Mouse (Mus musculus): ENCODE measurements at regions not wholly inside any gene's neighbourhood (a gene's known extent, or its start where the extent isn't known, plus 50 kb on each side); places are given as distances from the start of the nearest gene placed in this dataset.

DNA sequence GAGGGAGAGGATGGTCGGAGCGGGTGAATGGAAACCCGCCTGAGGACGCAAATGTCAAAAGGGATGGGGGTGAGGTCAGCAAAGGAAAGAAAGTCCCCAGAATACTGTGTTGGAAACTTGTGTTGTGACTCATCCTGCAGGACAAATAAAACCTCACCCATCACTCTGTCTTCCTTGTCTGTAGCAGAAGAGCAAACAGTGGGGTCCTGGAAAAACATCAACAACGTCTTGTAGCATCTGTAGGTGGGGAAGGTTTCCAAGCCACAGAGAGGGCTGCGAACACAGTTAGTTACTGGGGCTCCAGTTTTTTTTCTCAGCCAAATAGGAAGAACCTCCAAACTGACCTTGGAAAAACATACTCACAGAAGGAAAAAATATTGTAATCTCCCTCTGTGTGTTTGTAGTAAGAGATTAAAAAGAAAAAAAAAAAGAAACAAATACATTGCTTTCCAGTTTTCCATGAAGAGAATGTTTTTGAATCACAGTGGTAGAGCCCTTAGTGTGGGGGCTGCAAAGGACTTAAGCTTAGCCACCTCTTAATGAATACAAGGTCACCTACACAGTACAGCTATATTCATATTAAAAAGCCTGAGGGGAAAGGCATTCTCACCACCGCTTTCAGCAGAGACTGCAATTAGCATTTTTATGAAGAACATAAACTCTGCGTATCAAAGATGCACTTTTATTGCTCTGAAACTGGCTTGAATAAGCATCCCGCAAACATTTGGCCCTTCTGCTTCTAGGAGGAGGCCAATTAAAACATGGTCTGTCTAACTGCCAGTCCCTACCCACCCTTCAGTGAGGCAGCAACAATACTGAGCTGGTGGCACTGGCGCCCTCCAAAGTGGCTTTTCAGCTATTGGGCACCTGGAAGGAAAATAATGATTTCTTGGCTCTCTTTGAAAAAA lies 198.6 kb upstream of the Tprg start:
- DNase-seq (ENCODE audit: low read depth, low spot score), result no peak

DNA sequence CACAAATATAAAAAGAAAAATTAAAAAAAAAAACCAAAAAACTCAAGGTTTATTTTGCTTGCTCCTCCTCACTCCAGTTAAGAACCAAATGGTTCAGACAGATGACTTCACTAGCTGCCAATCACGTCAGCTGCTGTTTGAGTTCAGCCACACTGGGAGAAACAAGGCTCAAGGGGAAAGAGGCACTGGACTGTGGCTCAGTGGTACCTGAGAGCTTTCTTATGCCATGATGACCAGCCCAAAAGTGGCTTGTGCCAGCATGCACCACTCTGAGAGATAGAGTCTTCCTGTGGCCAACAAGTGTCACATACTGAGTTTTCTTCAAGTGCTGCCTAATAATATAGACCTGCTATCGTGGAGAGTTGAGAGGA lies 198.0 kb upstream of the Tprg start:
- no peak for DNase-seq (ENCODE audit: low read depth, low spot score)

DNA sequence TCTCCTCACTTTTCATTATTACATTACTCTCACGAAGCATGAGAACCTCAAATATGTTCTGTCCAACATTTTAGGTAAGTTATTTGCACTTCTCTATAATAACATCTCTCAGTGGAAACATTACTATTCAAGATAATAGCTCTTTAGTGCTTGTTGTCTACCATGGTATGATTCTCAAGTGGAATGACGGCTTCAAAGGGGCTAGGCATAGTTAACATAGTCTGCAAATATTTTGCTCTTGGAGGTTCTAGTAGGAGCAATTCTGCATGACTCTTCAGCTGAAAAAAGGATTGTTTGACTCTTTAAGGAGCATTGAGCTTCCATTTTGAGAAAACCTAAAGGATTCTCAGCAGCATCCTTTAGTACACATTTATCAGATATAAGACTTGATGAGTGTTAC lies 182.5 kb upstream of the Tprg start:
- DNase-seq (ENCODE audit: low read depth, low spot score), result no peak

GRCm38 (mm10) chr16:25104603-25105002 lies 182.0 kb upstream of the Tprg start:
- DNase-seq (ENCODE audit: low read depth, low spot score), result no peak

DNA sequence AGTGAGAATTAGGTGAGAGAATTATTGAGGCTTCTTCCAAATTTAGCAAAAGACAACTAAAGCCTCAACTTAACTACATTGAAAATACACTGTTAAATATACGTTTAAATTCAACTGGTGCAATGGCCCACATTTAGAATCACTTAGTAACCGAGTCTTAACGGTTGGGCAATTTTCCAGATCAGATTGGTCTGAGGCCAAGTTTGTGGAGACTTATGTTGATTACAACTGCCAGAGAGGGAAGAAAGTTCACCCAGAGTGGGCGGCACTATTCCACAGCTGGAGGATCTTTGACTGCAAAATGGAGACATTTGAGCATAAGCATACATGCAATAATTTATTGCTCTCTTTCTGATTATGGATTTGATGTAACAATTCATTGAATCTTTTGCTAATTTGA lies 146.5 kb upstream of the Tprg start:
- no peak for DNase-seq (ENCODE audit: low read depth, low spot score)

DNA sequence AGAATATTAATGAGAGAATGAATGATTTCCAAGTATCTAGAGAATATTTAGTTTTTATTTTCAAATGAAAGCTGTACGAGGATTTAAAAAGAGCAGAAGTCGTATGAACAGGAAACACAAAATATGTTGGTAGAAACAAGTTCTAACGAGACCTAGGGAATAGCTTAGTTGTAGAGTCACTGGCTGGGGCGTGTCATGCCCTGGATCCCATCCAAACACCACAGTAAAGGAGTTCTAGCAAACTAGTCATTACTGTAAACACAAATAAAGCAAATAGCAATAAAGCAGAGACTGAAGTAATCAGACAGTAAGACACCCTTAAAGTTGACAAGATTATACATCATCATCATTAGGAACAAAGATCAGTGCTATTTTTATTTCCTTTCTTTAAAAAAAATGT lies 139.1 kb upstream of the Tprg start:
- DNase-seq (ENCODE audit: low read depth, low spot score), result no peak

- DNase-seq (ENCODE audit: low read depth, low spot score), result no peak
Observed at GRCm38 (mm10) chr16:25149186-25149585, 137.4 kb upstream of the Tprg start.

DNA sequence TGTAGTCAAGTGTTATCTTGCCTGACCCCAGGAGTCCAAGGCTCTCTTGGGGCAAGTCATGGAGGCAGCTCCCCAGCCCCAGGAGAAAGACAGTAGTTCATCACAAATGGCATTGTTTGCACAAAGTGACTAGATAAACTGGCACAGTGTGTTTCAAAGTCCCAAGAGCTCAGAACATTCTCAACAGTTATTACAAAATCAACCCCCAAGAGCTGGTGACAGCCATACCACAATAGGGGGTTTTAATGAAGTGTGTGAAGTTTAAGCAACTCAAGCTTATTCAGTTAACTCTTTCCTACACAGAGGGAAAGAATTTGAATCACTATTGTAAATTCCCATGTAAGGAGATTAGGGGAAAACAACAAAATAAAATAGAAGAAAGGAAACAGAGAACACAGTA lies 109.7 kb upstream of the Tprg start:
- no peak for DNase-seq (ENCODE audit: low read depth, low spot score)

- DNase-seq (ENCODE audit: low read depth, low spot score), result no peak
Observed at GRCm38 (mm10) chr16:25178055-25178454, 108.6 kb upstream of the Tprg start.

GRCm38 (mm10) chr16:25181939-25182338 lies 104.7 kb upstream of the Tprg start:
- DNase-seq (ENCODE audit: low read depth, low spot score), result peak; percentile 24

DNA sequence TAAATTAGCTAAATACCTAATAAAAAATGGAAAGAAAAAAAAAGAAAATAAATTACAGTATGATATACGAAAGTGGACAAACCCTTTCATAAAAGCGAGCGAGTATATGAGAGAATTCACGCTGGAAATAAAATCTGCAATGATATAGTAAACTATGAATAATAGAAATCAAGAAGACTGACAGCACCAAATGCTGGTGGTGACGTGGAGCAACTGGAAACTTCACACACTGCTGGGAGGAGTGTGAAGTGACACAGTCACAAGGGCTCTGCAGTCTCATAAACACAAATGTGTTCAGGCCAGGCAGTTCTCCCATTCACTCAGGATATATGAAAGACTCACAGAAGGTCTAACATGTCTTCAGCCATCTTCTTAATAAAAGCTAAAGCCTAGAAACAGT lies 89.5 kb upstream of the Tprg start:
- no peak for DNase-seq (ENCODE audit: low read depth, low spot score)

- no peak for DNase-seq (ENCODE audit: low read depth, low spot score)
Observed at GRCm38 (mm10) chr16:25198844-25199243, 87.8 kb upstream of the Tprg start.

DNA sequence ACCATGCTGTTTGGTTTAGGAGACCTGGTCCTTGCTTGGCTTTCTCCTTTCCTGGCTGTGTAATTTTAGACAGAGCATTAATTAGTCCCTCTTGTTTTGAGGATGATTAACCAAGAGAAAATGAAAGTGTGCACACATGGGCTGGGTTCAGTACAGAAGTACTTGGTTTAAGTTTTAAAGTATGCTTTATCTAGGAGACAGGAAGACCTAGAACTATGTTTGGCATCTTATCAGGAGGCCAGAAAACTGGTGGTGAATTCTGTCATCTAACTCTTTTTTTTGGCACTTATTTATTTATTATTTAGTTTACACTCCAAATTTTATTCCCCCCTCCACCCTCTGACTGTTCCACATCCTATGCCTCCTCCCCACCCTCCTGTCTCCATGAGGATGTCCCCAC lies 86.6 kb upstream of the Tprg start:
- no peak for DNase-seq (ENCODE audit: low read depth, low spot score)

GRCm38 (mm10) chr16:25201094-25201770 lies 85.4 kb upstream of the Tprg start:
- no peak for DNase-seq (ENCODE audit: low read depth, low spot score)

DNA sequence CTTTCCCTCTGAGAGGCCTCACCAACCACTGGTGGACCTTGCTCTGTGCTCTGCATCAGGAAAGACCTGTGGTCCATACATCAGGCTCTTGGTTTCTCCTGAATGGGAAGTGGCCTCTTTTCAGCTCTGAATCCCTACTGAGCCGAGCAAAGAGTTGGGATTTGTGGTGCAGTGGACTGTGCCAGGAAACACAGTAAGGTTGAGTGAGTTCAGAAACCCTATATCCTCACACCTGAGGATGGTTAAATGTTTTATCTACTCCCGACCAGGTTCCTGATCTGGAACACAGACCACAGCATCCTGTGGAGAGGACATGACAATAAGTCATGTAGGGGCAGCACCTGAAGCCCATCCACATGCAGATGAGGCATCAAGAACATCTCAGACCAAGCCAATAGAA lies 73.4 kb upstream of the Tprg start:
- no peak for DNase-seq (ENCODE audit: low read depth, low spot score)

DNA sequence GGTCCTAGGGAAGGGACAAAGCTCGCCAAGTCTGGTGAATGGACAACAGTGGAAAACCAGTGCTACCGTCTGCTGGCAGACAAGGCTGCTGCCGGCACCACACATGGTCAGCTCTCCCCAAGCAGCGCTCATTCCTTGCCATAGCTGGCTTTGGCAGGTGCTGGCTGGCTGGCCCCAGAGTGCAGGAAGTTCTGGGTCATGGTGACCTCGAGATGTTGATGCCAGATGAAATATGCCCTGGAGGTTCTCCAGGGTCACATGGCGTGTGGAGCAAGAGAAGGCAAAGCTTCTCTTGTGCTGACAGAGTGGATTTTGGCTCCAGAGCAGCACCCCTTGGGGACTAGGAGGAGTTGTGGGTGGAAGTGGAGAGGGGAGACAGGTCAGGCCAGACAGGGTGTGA lies 66.1 kb upstream of the Tprg start:
- DNase-seq (ENCODE audit: low read depth, low spot score), result no peak

GRCm38 (mm10) chr16:25224801-25225200 lies 61.8 kb upstream of the Tprg start:
- no peak for DNase-seq (ENCODE audit: low read depth, low spot score)

Data from brain, embryonic 18.5 days (tissue).